Mouse (Mus musculus): ENCODE data around the gene Rars2. TPM values are rescaled to one million over a fixed set of nuclear protein-coding genes. Genes with fewer than 3 reads are reported as not detected.

The Rars2 gene
- polyA plus RNA-seq, 1 experiment from 2014 or later, result 24.6 TPM

DNA sequence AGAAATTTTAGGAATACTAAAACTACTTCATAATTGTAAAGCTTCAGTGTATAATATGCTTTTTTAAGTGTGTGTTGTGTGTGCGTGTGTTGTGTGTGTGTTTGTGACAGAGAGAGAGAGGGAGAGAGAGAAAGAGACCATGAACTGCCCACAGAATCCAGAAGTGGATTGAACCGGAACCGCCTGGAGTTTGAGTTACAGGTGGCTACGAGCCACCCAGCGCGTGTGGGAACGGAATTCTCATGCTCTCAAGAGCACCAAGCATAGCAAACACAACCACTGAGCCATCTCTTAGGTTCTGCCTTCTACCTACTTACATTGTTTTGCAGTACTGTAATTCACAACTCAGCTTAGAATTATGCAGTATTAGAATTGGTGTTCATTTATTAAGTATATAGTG lies 19.4 kb downstream of the Rars2 start:
- Histone ChIP-seq H3K27me3 (ENCODE audit: control insufficient read depth, insufficient read depth, low read depth, low read length) (no peaks in the 10 kb centered on the region), H3K4me2 (ENCODE audit: low read depth, low read length) (no peak overlapping the region), H3K4me3 (ENCODE audit: low read depth, low read length) (no peak overlapping the region), H3K4me1 (ENCODE audit: control insufficient read depth, low read depth, low read length) (no peaks in the 10 kb centered on the region), H3K9me3 (replicated peaks; ENCODE audit: control insufficient read depth, low read length) (no peaks in the 10 kb centered on the region), H3K9ac (ENCODE audit: low read depth, low read length) (no peak overlapping the region), H3K36me3 (ENCODE audit: control insufficient read depth, insufficient read depth) (peaks cover 3% of the 10 kb centered on the region; the same call in 1 of the 2 replicates), H3K27ac (ENCODE audit: low read length) (no peak overlapping the region)
- 87% methylated on average over 7 of the region's 7 CpGs for WGBS (ENCODE audit: insufficient replicate concordance)
- ATAC-seq (ENCODE audit: low read depth), result no peak

- H3K36me3 ChIP-seq (ENCODE audit: control insufficient read depth, insufficient read depth), result peaks cover 7% of the 10 kb centered on the region
- 76% methylated on average over 5 of the region's 5 CpGs for WGBS (ENCODE audit: insufficient replicate concordance)
- H3K9me3 ChIP-seq (replicated peaks; ENCODE audit: control insufficient read depth, low read length), result no peaks in the 10 kb centered on the region
- H3K9ac ChIP-seq (ENCODE audit: low read depth, low read length), result no peak overlapping the region
- no peak for ATAC-seq (ENCODE audit: low read depth)
- no peaks in the 10 kb centered on the region for H3K4me1 ChIP-seq (ENCODE audit: control insufficient read depth, low read depth, low read length)
- no peak overlapping the region for H3K27ac ChIP-seq (ENCODE audit: low read length)
- H3K27me3 ChIP-seq (ENCODE audit: control insufficient read depth, insufficient read depth, low read depth, low read length), result no peaks in the 10 kb centered on the region
- H3K4me2 ChIP-seq (ENCODE audit: low read depth, low read length), result no peak overlapping the region
- no peak overlapping the region for H3K4me3 ChIP-seq (ENCODE audit: low read depth, low read length)
Measured at GRCm38 (mm10) chr4:34636036-34636435, 21.3 kb downstream of the Rars2 start.

GRCm38 (mm10) chr4:34637386-34637785 lies 22.6 kb downstream of the Rars2 start:
- WGBS (ENCODE audit: insufficient replicate concordance), result 80% methylated on average over 7 of the region's 7 CpGs
- no peak overlapping the region for H3K9ac ChIP-seq (ENCODE audit: low read depth, low read length)

DNA sequence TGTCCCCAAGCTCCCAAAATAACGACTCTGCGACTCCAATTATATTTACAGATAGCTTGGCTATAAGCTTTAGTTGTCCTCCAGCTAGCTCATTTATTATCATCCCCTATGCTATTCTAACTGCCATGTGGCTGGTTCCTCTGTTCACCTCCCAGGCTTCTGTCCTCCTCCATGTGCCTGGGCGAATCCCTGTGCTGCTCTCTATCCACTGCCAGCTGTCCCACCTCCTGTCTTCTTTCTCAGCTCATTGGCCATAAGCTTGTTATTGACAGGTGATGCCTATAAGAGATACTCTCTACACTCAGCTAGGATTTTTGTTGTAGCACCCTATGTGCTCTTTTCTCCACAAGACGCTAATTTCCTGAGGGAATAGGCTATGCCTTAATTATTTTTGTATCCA lies 23.1 kb downstream of the Rars2 start:
- Histone ChIP-seq H3K4me2 (ENCODE audit: low read depth, low read length) (no peak overlapping the region), H3K4me3 (ENCODE audit: low read depth, low read length) (no peak overlapping the region), H3K9me3 (replicated peaks; ENCODE audit: control insufficient read depth, low read length) (no peaks in the 10 kb centered on the region), H3K4me1 (ENCODE audit: control insufficient read depth, low read depth, low read length) (no peaks in the 10 kb centered on the region), H3K27ac (ENCODE audit: low read length) (no peak overlapping the region), H3K36me3 (ENCODE audit: control insufficient read depth, insufficient read depth) (peaks cover 9% of the 10 kb centered on the region), H3K27me3 (ENCODE audit: control insufficient read depth, insufficient read depth, low read depth, low read length) (no peaks in the 10 kb centered on the region), H3K9ac (ENCODE audit: low read depth, low read length) (no peak overlapping the region)
- WGBS (ENCODE audit: insufficient replicate concordance), result 73% methylated on average over 4 of the region's 4 CpGs
- no peak for ATAC-seq (ENCODE audit: low read depth)

More at GRCm38 (mm10) chr4:34637386-34637785, 22.6 kb downstream of the Rars2 start:
- no peak overlapping the region for H3K4me3 ChIP-seq (ENCODE audit: low read depth, low read length)
- no peaks in the 10 kb centered on the region for H3K27me3 ChIP-seq (ENCODE audit: control insufficient read depth, insufficient read depth, low read depth, low read length)
- H3K36me3 ChIP-seq (ENCODE audit: control insufficient read depth, insufficient read depth), result peaks cover 7% of the 10 kb centered on the region
- H3K9me3 ChIP-seq (replicated peaks; ENCODE audit: control insufficient read depth, low read length), result no peaks in the 10 kb centered on the region
- H3K27ac ChIP-seq (ENCODE audit: low read length), result no peak overlapping the region
- no peaks in the 10 kb centered on the region for H3K4me1 ChIP-seq (ENCODE audit: control insufficient read depth, low read depth, low read length)
- ATAC-seq (ENCODE audit: low read depth), result no peak
- no peak overlapping the region for H3K4me2 ChIP-seq (ENCODE audit: low read depth, low read length)

GRCm38 (mm10) chr4:34639745-34640364 lies 25.1 kb downstream of the Rars2 start:
- Histone ChIP-seq H3K27me3 (ENCODE audit: control insufficient read depth, insufficient read depth, low read depth, low read length) (no peaks in the 10 kb centered on the region), H3K9ac (ENCODE audit: low read depth, low read length) (no peak overlapping the region), H3K4me2 (ENCODE audit: low read depth, low read length) (no peak overlapping the region), H3K4me1 (ENCODE audit: control insufficient read depth, low read depth, low read length) (no peaks in the 10 kb centered on the region), H3K36me3 (ENCODE audit: control insufficient read depth, insufficient read depth) (peaks cover 10% of the 10 kb centered on the region), H3K9me3 (replicated peaks; ENCODE audit: control insufficient read depth, low read length) (no peaks in the 10 kb centered on the region), H3K4me3 (ENCODE audit: low read depth, low read length) (no peak overlapping the region), H3K27ac (ENCODE audit: low read length) (no peak overlapping the region)
- no peak for ATAC-seq (ENCODE audit: low read depth)
- WGBS (ENCODE audit: insufficient replicate concordance), result 68% methylated on average over 5 of the region's 5 CpGs

- Histone ChIP-seq H3K27me3 (ENCODE audit: control insufficient read depth, insufficient read depth, low read depth, low read length) (no peaks in the 10 kb centered on the region), H3K36me3 (ENCODE audit: control insufficient read depth, insufficient read depth) (peaks cover 10% of the 10 kb centered on the region), H3K9ac (ENCODE audit: low read depth, low read length) (no peak overlapping the region), H3K9me3 (replicated peaks; ENCODE audit: control insufficient read depth, low read length) (no peaks in the 10 kb centered on the region), H3K4me2 (ENCODE audit: low read depth, low read length) (no peak overlapping the region), H3K4me3 (ENCODE audit: low read depth, low read length) (no peak overlapping the region), H3K27ac (ENCODE audit: low read length) (no peak overlapping the region), H3K4me1 (ENCODE audit: control insufficient read depth, low read depth, low read length) (no peaks in the 10 kb centered on the region)
- WGBS (ENCODE audit: insufficient replicate concordance), result 80% methylated on average over 3 of the region's 3 CpGs
- ATAC-seq (ENCODE audit: low read depth), result no peak
Measured at GRCm38 (mm10) chr4:34640731-34641130, 26.0 kb downstream of the Rars2 start.

- no peak overlapping the region for H3K9ac ChIP-seq (ENCODE audit: low read depth, low read length)
Measured at GRCm38 (mm10) chr4:34644779-34645178, 30.0 kb downstream of the Rars2 start.

GRCm38 (mm10) chr4:34653179-34653578 lies 38.4 kb downstream of the Rars2 start:
- no peaks in the 10 kb centered on the region for H3K27me3 ChIP-seq (ENCODE audit: control insufficient read depth, insufficient read depth, low read depth, low read length)
- WGBS (ENCODE audit: insufficient replicate concordance), result 77% methylated on average over 7 of the region's 7 CpGs
- no peaks in the 10 kb centered on the region for H3K4me1 ChIP-seq (ENCODE audit: control insufficient read depth, low read depth, low read length)
- H3K4me3 ChIP-seq (ENCODE audit: low read depth, low read length), result no peak overlapping the region
- H3K4me2 ChIP-seq (ENCODE audit: low read depth, low read length), result no peak overlapping the region
- H3K9ac ChIP-seq (ENCODE audit: low read depth, low read length), result no peak overlapping the region
- H3K9me3 ChIP-seq (replicated peaks; ENCODE audit: control insufficient read depth, low read length), result no peaks in the 10 kb centered on the region
- H3K27ac ChIP-seq (ENCODE audit: low read length), result no peak overlapping the region
- no peak for ATAC-seq (ENCODE audit: low read depth)
- H3K36me3 ChIP-seq (ENCODE audit: control insufficient read depth, insufficient read depth), result peaks cover 23% of the 10 kb centered on the region

More at GRCm38 (mm10) chr4:34644779-34645178, 30.0 kb downstream of the Rars2 start:
- H3K4me2 ChIP-seq (ENCODE audit: low read depth, low read length), result no peak overlapping the region
- H3K4me1 ChIP-seq (ENCODE audit: control insufficient read depth, low read depth, low read length), result no peaks in the 10 kb centered on the region
- no peak overlapping the region for H3K4me3 ChIP-seq (ENCODE audit: low read depth, low read length)
- ATAC-seq (ENCODE audit: low read depth), result no peak
- no peaks in the 10 kb centered on the region for H3K9me3 ChIP-seq (replicated peaks; ENCODE audit: control insufficient read depth, low read length)
- H3K27ac ChIP-seq (ENCODE audit: low read length), result no peak overlapping the region
- no peaks in the 10 kb centered on the region for H3K27me3 ChIP-seq (ENCODE audit: control insufficient read depth, insufficient read depth, low read depth, low read length)
- H3K36me3 ChIP-seq (ENCODE audit: control insufficient read depth, insufficient read depth), result peaks cover 9% of the 10 kb centered on the region

DNA sequence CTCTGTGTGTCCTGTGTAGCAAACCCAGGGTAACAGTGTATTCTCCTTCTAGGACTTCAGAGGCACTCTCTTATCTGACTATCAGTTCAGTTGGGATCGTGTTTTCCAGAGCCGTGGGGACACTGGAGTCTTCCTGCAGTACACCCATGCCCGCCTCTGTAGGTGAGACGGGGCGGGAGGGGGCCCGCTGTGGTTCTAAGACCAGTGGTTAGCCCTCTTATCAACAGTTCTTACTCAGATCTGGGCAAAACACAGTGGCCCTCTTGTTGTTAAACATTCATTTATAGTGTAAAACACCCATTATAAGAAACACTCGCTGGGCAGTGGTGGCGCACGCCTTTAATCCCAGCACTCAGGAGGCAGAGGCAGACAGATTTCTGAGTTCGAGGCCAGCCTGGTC lies 41.3 kb downstream of the Rars2 start:
- ATAC-seq (ENCODE audit: low read depth), result no peak
- 83% methylated on average over 10 of the region's 10 CpGs for WGBS (ENCODE audit: insufficient replicate concordance)
- H3K4me1 ChIP-seq (ENCODE audit: control insufficient read depth, low read depth, low read length), result no peaks in the 10 kb centered on the region
- no peak overlapping the region for H3K9ac ChIP-seq (ENCODE audit: low read depth, low read length)
- H3K4me2 ChIP-seq (ENCODE audit: low read depth, low read length), result no peak overlapping the region
- peaks cover 21% of the 10 kb centered on the region for H3K36me3 ChIP-seq (ENCODE audit: control insufficient read depth, insufficient read depth)
- no peak overlapping the region for H3K4me3 ChIP-seq (ENCODE audit: low read depth, low read length)
- H3K27ac ChIP-seq (ENCODE audit: low read length), result no peak overlapping the region
- no peaks in the 10 kb centered on the region for H3K27me3 ChIP-seq (ENCODE audit: control insufficient read depth, insufficient read depth, low read depth, low read length)
- no peaks in the 10 kb centered on the region for H3K9me3 ChIP-seq (replicated peaks; ENCODE audit: control insufficient read depth, low read length)
